Mouse (Mus musculus) ES-E14 (cell line): ENCODE results near the gene Fam25c. TPM values are rescaled to one million over a fixed set of nuclear protein-coding genes. Genes with fewer than 3 reads are reported as not detected.

Experiments
- DNase-seq: peaks from one replicate; pipeline ENCODE4 v3.0.0-alpha.2; 2013; ENCODE audit warnings: low read depth, low spot score
- H3K27ac ChIP-seq: 2 replicates; pipeline ENCODE4 v1.5.1; 2012; ENCODE audit warnings: low read depth, mild to moderate bottlenecking, low read length, moderate library complexity, mixed read lengths; ENCODE audit not compliant: poor library complexity, insufficient read depth, severe bottlenecking
- H3K36me3 ChIP-seq: 2 replicates; pipeline ENCODE4 v1.6.1; 2012; ENCODE audit warnings: mild to moderate bottlenecking, low read length, moderate library complexity, mixed read lengths; ENCODE audit not compliant: control insufficient read depth, poor library complexity, insufficient read depth, severe bottlenecking
- H3K4me1 ChIP-seq, 2 experiments: fragments of 150-350 bp in 1 of 2; sonication (generic) in 1 of 2; 2 replicates each; pipeline ENCODE4 v1.6.1; 2012; ENCODE audit warnings: low read length in 2 of 2, mild to moderate bottlenecking in 1 of 2, mixed read lengths in 1 of 2; ENCODE audit not compliant: control insufficient read depth in 2 of 2, insufficient read depth in 2 of 2, poor library complexity in 1 of 2
- H3K4me3 ChIP-seq, 2 experiments: fragments of 150-350 bp in 1 of 2; sonication (generic) in 1 of 2; 2 replicates each; pipeline ENCODE4 v1.5.1; 2012; ENCODE audit warnings: low read length in 2 of 2, low read depth in 1 of 2, mild to moderate bottlenecking in 1 of 2, mixed read lengths in 1 of 2; ENCODE audit not compliant: insufficient read depth in 1 of 2, poor library complexity in 1 of 2, severe bottlenecking in 1 of 2
- H3K9ac ChIP-seq: 2 replicates; pipeline ENCODE4 v1.6.1; 2012; ENCODE audit warnings: low read depth, mild to moderate bottlenecking, low read length, mixed read lengths; ENCODE audit not compliant: poor library complexity, insufficient read depth, severe bottlenecking
- H3K9me3 ChIP-seq: fragments of 150-350 bp; sonication (generic); 2 replicates; pipeline ENCODE4 v1.6.1; 2012; ENCODE audit warnings: low read depth, mild to moderate bottlenecking, low read length; ENCODE audit not compliant: control insufficient read depth, insufficient read depth
- CHD2 ChIP-seq: IDR thresholded peaks from 2 replicates; pipeline ENCODE4 v1.6.1; 2014; ENCODE audit warnings: mild to moderate bottlenecking, low read depth, low read length, inconsistent platforms
- HCFC1 ChIP-seq: IDR thresholded peaks from 2 replicates; pipeline ENCODE4 v1.6.1; 2012; ENCODE audit warnings: low read length, inconsistent platforms, borderline replicate concordance; ENCODE audit not compliant: insufficient read depth
- MAFK ChIP-seq: IDR thresholded peaks from 2 replicates; pipeline ENCODE4 v1.6.1; 2014; ENCODE audit warnings: mild to moderate bottlenecking, low read depth, low read length, inconsistent platforms; ENCODE audit not compliant: insufficient read depth
- ZC3H11A ChIP-seq: IDR thresholded peaks from 2 replicates; pipeline ENCODE4 v1.6.1; 2012; ENCODE audit warnings: low read depth, mild to moderate bottlenecking, inconsistent platforms, low read length, borderline replicate concordance
- ZNF384 ChIP-seq: IDR thresholded peaks from 2 replicates; pipeline ENCODE4 v1.6.1; 2012; ENCODE audit warnings: low read depth, low read length, inconsistent platforms
- in situ Hi-C, 2 experiments: fragments of 600-800 bp; cut with MboI; formaldehyde crosslinking; loops; one replicate each; pipeline ENCODE4 v1.15.1; 2025; ENCODE audit warnings: low sequenced_read_pairs in 2 of 2, inconsistent platforms in 1 of 2; ENCODE audit not compliant: unreplicated experiment in 2 of 2
- total RNA-seq: library from RNA; depleted of rRNA; stranded (reverse); fragments of 300-350 nt; gene quantifications from 2 replicates; pipeline ENCODE4 v1.2.3, GENCODE M21; 2012; rRNA removed

Fam25c gene
- total RNA-seq, 1 experiment = 145 TPM

DNA sequence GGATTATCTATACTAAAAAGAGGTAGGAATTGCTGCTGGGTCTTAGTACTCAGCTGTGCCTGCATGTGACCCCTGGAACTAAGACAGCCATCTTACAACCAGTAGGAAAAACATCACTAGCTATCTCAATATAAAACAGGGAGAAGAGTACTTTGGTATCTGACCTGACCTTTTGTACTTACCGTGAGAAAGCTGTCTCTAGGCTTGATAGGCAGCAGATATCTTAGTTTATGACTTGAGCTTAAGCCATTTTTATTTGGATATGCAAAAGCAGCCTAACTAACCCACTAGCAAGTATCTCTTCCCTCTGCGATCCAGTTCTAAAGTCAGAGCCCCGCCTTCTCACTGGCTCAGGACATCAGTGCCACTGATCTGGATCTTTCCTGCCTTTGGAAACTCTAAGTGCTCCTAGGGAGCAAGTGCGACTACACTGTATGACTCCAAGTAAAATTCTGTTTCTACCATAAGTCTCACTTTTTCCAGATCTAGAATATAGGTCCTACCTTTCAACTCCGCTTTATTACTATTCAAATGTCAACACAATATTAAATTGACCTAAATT, 52.5 kb downstream of the Fam25c start:
- TF ChIP-seq HCFC1 (no peak), CHD2 (no peak), MAFK (no peak), ZC3H11A (no peak), ZNF384 (no peak)
- Histone ChIP-seq H3K9ac (no peak overlapping the region), H3K27ac (no peak overlapping the region; the same call in 1 of the 2 replicates), H3K4me3 (no peak overlapping the region), H3K9me3 (no peaks in the 10 kb centered on the region), H3K4me1 (peaks cover 14 to 15% of the 10 kb centered on the region in 2 experiments), H3K36me3 (peaks cover 3% of the 10 kb centered on the region; the same call in 1 of the 2 replicates)
- DNase-seq = no peak
- in situ Hi-C loops = no loop called here

Other genes starting within 250 kb of the Fam25c start
- 0.45 and 0.85 TPM in 2 replicates for gene Npy4r, start 202.9 kb downstream of the Fam25c start, total RNA-seq
- 0.58 and 1.6 TPM in 2 replicates for gene Gprin2, start 153.8 kb downstream of the Fam25c start, total RNA-seq
- gene Syt15, start 135.8 kb downstream of the Fam25c start, total RNA-seq = 0.26 TPM in 1 of 2 replicates, not detected in the other
- 10.8 and 14.8 TPM in 2 replicates for gene Shld2, start 44.9 kb downstream of the Fam25c start, total RNA-seq
- 199 and 211 TPM in 2 replicates for gene Glud1, start 44.7 kb downstream of the Fam25c start, total RNA-seq
- gene Sncg, start 19.4 kb upstream of the Fam25c start, total RNA-seq = 2.4 and 3.9 TPM in 2 replicates
- 17.4 and 41.2 TPM in 2 replicates for gene Mmrn2, start 20.0 kb upstream of the Fam25c start, total RNA-seq
- gene Bmpr1a, start 147.9 kb upstream of the Fam25c start, total RNA-seq = 38.9 and 49.5 TPM in 2 replicates
- not detected in 2 replicates for gene 9230112D13Rik, start 167.4 kb upstream of the Fam25c start, total RNA-seq
- gene Ldb3, start 233.2 kb upstream of the Fam25c start, total RNA-seq = 0.98 and 1.1 TPM in 2 replicates
- 0.31 and 0.53 TPM in 2 replicates for gene Opn4, start 244.7 kb upstream of the Fam25c start, total RNA-seq